13 mouse cellular contexts compared by ENCODE assay signal in the genomic region with DNA sequence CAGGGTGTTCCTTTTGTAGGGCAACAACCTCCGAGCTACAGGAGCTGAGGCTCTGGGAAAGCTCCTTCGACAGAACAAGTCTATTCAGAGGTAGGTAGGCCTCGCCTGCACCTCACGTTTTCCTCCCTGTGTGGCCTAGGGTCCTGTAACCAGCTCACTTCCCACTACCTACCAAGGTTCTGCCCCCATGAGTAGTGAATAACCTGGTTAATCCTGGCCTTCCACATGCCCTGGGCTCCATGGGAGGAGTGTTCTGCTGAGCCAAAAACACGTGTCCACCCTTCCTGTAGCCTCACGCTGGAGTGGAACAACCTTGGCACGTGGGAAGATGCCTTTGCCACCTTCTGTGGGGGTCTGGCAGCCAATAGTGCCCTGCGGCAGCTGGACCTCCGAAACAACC. TPM values are rescaled to one million over a fixed set of nuclear protein-coding genes. Genes with fewer than 3 reads are reported as not detected.
DNase-seq lines count a peak whose midpoint lies in the region; ATAC-seq lines count a peak whose summit lies in the region.
"Had no signal": no experiment of that assay in that cellular context is flagged by ENCODE, and none has a peak within 500 bp of the region (broad histone marks: within the 10 kb centered on the region; RNA-seq: fewer than 3 reads in every experiment).

No protein-coding gene starts in this region.

- H3K4me1 ChIP-seq in forebrain, embryonic 13.5 days, result peaks cover 32% of the 10 kb centered on the region
- peaks cover 9% of the 10 kb centered on the region for H3K4me1 ChIP-seq in forebrain, embryonic 14.5 days (ENCODE audit: control insufficient read depth, insufficient read depth, low read length)
- peaks cover 11% of the 10 kb centered on the region for H3K4me1 ChIP-seq in liver, embryonic 11.5 days (replicated peaks; ENCODE audit: control insufficient read depth, insufficient read depth, low read length)
- peaks cover 25% of the 10 kb centered on the region for H3K4me1 ChIP-seq in intestine, embryonic 15.5 days (replicated peaks)
- H3K4me1 ChIP-seq in neural tube, embryonic 13.5 days (replicated peaks), result peaks cover 32% of the 10 kb centered on the region

- ATAC-seq in forebrain, embryonic 13.5 days, result no peak
- ATAC-seq in forebrain, embryonic 14.5 days, result no peak
- ATAC-seq in liver, embryonic 11.5 days (replicated peaks; ENCODE audit: low FRiP score), result no peak
- ATAC-seq in intestine, embryonic 15.5 days, result no peak
- no peak for ATAC-seq in neural tube, embryonic 13.5 days (ENCODE audit: low read depth)

- no peak overlapping the region for H3K4me3 ChIP-seq in forebrain, embryonic 13.5 days
- H3K4me3 ChIP-seq in forebrain, embryonic 14.5 days (ENCODE audit: low read depth, low read length), result no peak overlapping the region
- H3K4me3 ChIP-seq in liver, embryonic 11.5 days (ENCODE audit: low read depth, low read length), result no peak overlapping the region
- H3K4me3 ChIP-seq in intestine, embryonic 15.5 days (replicated peaks), result no peak overlapping the region
- 0 out of 2 replicates have a peak overlapping the region, but pooled peaks have one; percentile 51 for H3K4me3 ChIP-seq in neural tube, embryonic 13.5 days

- 89% methylated on average over 9 of the region's 9 CpGs for WGBS in forebrain, embryonic 13.5 days
- 91% methylated on average over 9 of the region's 9 CpGs for WGBS in forebrain, embryonic 14.5 days
- 88% methylated on average over 9 of the region's 9 CpGs for WGBS in liver, embryonic 11.5 days
- WGBS in intestine, embryonic 15.5 days, result 89% methylated on average over 9 of the region's 9 CpGs
- WGBS in neural tube, embryonic 13.5 days, result 88% methylated on average over 9 of the region's 9 CpGs

- peaks cover 61% of the 10 kb centered on the region for H3K36me3 ChIP-seq in forebrain, embryonic 13.5 days (ENCODE audit: poor library complexity, severe bottlenecking)
- H3K36me3 ChIP-seq in forebrain, embryonic 14.5 days (ENCODE audit: control insufficient read depth, insufficient read depth, low read length), result peaks cover 54% of the 10 kb centered on the region
- H3K36me3 ChIP-seq in liver, embryonic 11.5 days (ENCODE audit: control insufficient read depth, insufficient read depth, low read length), result peaks cover 24% of the 10 kb centered on the region
- peaks cover 38% of the 10 kb centered on the region for H3K36me3 ChIP-seq in intestine, embryonic 15.5 days
- H3K36me3 ChIP-seq in neural tube, embryonic 13.5 days, result peaks cover 62% of the 10 kb centered on the region

- H3K4me2 ChIP-seq in forebrain, embryonic 13.5 days, result peak overlapping the region; percentile 92
- H3K4me2 ChIP-seq in forebrain, embryonic 14.5 days (ENCODE audit: low read length), result no peak overlapping the region
- H3K4me2 ChIP-seq in liver, embryonic 11.5 days, result peak overlapping the region; percentile 99
- H3K4me2 ChIP-seq in intestine, embryonic 15.5 days (replicated peaks), result peak overlapping the region; percentile 93
- peak overlapping the region; percentile 99 for H3K4me2 ChIP-seq in neural tube, embryonic 13.5 days

- DNase-seq in forebrain, embryonic 14.5 days (ENCODE audit: low spot score), result no peak
- DNase-seq in liver, embryonic 11.5 days (ENCODE audit: low spot score), result no peak
- DNase-seq in liver, result no peak
- DNase-seq in left cerebral cortex, postnatal 36 days (ENCODE audit: low spot score in 2 of 2), result no peak
- no peak for DNase-seq in kidney, adult 11 months
- DNase-seq: adrenal gland, postnatal 36 days; cerebellum, adult 9-10 months; kidney, postnatal 36 days had no signal

- H3K9ac ChIP-seq in forebrain, embryonic 13.5 days, result peak overlapping the region; percentile 84; the same call in 1 of the 2 replicates
- H3K9ac ChIP-seq in forebrain, embryonic 14.5 days (ENCODE audit: low read length), result no peak overlapping the region
- no peak overlapping the region for H3K9ac ChIP-seq in liver, embryonic 11.5 days (ENCODE audit: low read depth, low read length)
- peak overlapping the region; percentile 61 for H3K9ac ChIP-seq in intestine, embryonic 15.5 days
- no peak overlapping the region; the same call in 1 of the 2 replicates for H3K9ac ChIP-seq in neural tube, embryonic 13.5 days

- H3K27ac ChIP-seq in forebrain, embryonic 13.5 days, result no peak overlapping the region
- no peak overlapping the region for H3K27ac ChIP-seq in forebrain, embryonic 14.5 days (ENCODE audit: low read depth, low read length)
- no peak overlapping the region for H3K27ac ChIP-seq in liver, embryonic 11.5 days (ENCODE audit: low read depth, low read length)
- no peak overlapping the region for H3K27ac ChIP-seq in intestine, embryonic 15.5 days
- no peak overlapping the region for H3K27ac ChIP-seq in neural tube, embryonic 13.5 days (replicated peaks)
- H3K27ac ChIP-seq: liver, embryonic 14.5 days had no signal

- intact Hi-C loops in left cerebral cortex, postnatal 36 days (cut with DNase I), result no loop called here

- no peaks in the 10 kb centered on the region for H3K27me3 ChIP-seq in forebrain, embryonic 13.5 days
- H3K27me3 ChIP-seq in forebrain, embryonic 14.5 days (replicated peaks; ENCODE audit: control insufficient read depth, insufficient read depth, low read length), result no peaks in the 10 kb centered on the region
- no peaks in the 10 kb centered on the region for H3K27me3 ChIP-seq in liver, embryonic 11.5 days (replicated peaks; ENCODE audit: control insufficient read depth, insufficient read depth, low read length)
- H3K27me3 ChIP-seq in intestine, embryonic 15.5 days (replicated peaks), result no peaks in the 10 kb centered on the region
- no peaks in the 10 kb centered on the region for H3K27me3 ChIP-seq in neural tube, embryonic 13.5 days

- H3K9me3 ChIP-seq in forebrain, embryonic 13.5 days (replicated peaks), result no peaks in the 10 kb centered on the region
- no peaks in the 10 kb centered on the region for H3K9me3 ChIP-seq in forebrain, embryonic 14.5 days (replicated peaks; ENCODE audit: control insufficient read depth, low read length)
- no peaks in the 10 kb centered on the region for H3K9me3 ChIP-seq in liver, embryonic 11.5 days (ENCODE audit: control insufficient read depth, low read length)
- H3K9me3 ChIP-seq in intestine, embryonic 15.5 days, result no peaks in the 10 kb centered on the region
- H3K9me3 ChIP-seq in neural tube, embryonic 13.5 days, result no peaks in the 10 kb centered on the region

RNA-seq across cellular contexts. Expression of gene Lrrc45, which starts 1.4 kb away (rescaled TPM):
- 64.5 and 72.9 TPM in 2 replicates for polyA plus RNA-seq in forebrain, embryonic 13.5 days (2015; fragmentation: Nextera tagmentation; extraction: Ambion mirVana)
- polyA plus RNA-seq in forebrain, embryonic 14.5 days (2014; fragmentation: Nextera tagmentation; extraction: Ambion mirVana), result 39.0 and 59.5 TPM in 2 replicates
- polyA plus RNA-seq in liver, embryonic 11.5 days (2014; fragmentation: Nextera tagmentation; extraction: Ambion mirVana), result 34.2 and 38.3 TPM in 2 replicates
- 42.0 and 45.4 TPM in 2 replicates for polyA plus RNA-seq in intestine, embryonic 15.5 days (2015; fragmentation: Nextera tagmentation; extraction: Ambion mirVana)
- polyA plus RNA-seq in neural tube, embryonic 13.5 days (2015; fragmentation: Nextera tagmentation; extraction: Ambion mirVana), result 64.4 and 66.0 TPM in 2 replicates
- total RNA-seq in left cerebral cortex, postnatal 36 days (2021), result 10 to 100 TPM; 41.9 to 66.1 TPM

RNA-seq across cellular contexts. Expression of gene Cenpx, which starts 1.6 kb away (rescaled TPM):
- polyA plus RNA-seq in forebrain, embryonic 13.5 days (2015; fragmentation: Nextera tagmentation; extraction: Ambion mirVana), result 127 TPM in 2 replicates
- polyA plus RNA-seq in forebrain, embryonic 14.5 days (2014; fragmentation: Nextera tagmentation; extraction: Ambion mirVana), result 108 and 140 TPM in 2 replicates
- 178 and 192 TPM in 2 replicates for polyA plus RNA-seq in liver, embryonic 11.5 days (2014; fragmentation: Nextera tagmentation; extraction: Ambion mirVana)
- 163 and 170 TPM in 2 replicates for polyA plus RNA-seq in intestine, embryonic 15.5 days (2015; fragmentation: Nextera tagmentation; extraction: Ambion mirVana)
- polyA plus RNA-seq in neural tube, embryonic 13.5 days (2015; fragmentation: Nextera tagmentation; extraction: Ambion mirVana), result 91.2 and 101 TPM in 2 replicates
- 10 to 100 TPM; 18.1 to 19.2 TPM for total RNA-seq in left cerebral cortex, postnatal 36 days (2021)

RNA-seq across cellular contexts. Expression of gene Rac3, which starts 6.1 kb away (rescaled TPM):
- 83.0 and 105 TPM in 2 replicates for polyA plus RNA-seq in forebrain, embryonic 13.5 days (2015; fragmentation: Nextera tagmentation; extraction: Ambion mirVana)
- 110 and 119 TPM in 2 replicates for polyA plus RNA-seq in forebrain, embryonic 14.5 days (2014; fragmentation: Nextera tagmentation; extraction: Ambion mirVana)
- polyA plus RNA-seq in liver, embryonic 11.5 days (2014; fragmentation: Nextera tagmentation; extraction: Ambion mirVana), result 1.2 and 1.8 TPM in 2 replicates
- polyA plus RNA-seq in intestine, embryonic 15.5 days (2015; fragmentation: Nextera tagmentation; extraction: Ambion mirVana), result 34.2 and 35.8 TPM in 2 replicates
- 235 and 267 TPM in 2 replicates for polyA plus RNA-seq in neural tube, embryonic 13.5 days (2015; fragmentation: Nextera tagmentation; extraction: Ambion mirVana)
- 10 to 100 TPM; 34.7 to 39.9 TPM for total RNA-seq in left cerebral cortex, postnatal 36 days (2021)

RNA-seq across cellular contexts. Expression of gene Dcxr, which starts 11.9 kb away (rescaled TPM):
- polyA plus RNA-seq in forebrain, embryonic 13.5 days (2015; fragmentation: Nextera tagmentation; extraction: Ambion mirVana), result 7.8 and 9.5 TPM in 2 replicates
- polyA plus RNA-seq in forebrain, embryonic 14.5 days (2014; fragmentation: Nextera tagmentation; extraction: Ambion mirVana), result 11.2 and 13.7 TPM in 2 replicates
- polyA plus RNA-seq in liver, embryonic 11.5 days (2014; fragmentation: Nextera tagmentation; extraction: Ambion mirVana), result 12.9 and 13.2 TPM in 2 replicates
- polyA plus RNA-seq in intestine, embryonic 15.5 days (2015; fragmentation: Nextera tagmentation; extraction: Ambion mirVana), result 31.3 and 41.7 TPM in 2 replicates
- polyA plus RNA-seq in neural tube, embryonic 13.5 days (2015; fragmentation: Nextera tagmentation; extraction: Ambion mirVana), result 10.6 and 13.0 TPM in 2 replicates
- total RNA-seq in left cerebral cortex, postnatal 36 days (2021), result 10 to 100 TPM in 1 of 2 experiments, 1 to 10 TPM in 1; 8.7 to 10.3 TPM

RNA-seq across cellular contexts. Expression of gene Cbr2, which starts 16.8 kb away (rescaled TPM):
- 0.26 TPM in 1 of 2 replicates, not detected in the other for polyA plus RNA-seq in forebrain, embryonic 13.5 days (2015; fragmentation: Nextera tagmentation; extraction: Ambion mirVana)
- polyA plus RNA-seq in forebrain, embryonic 14.5 days (2014; fragmentation: Nextera tagmentation; extraction: Ambion mirVana), result 0.98 and 1.1 TPM in 2 replicates
- 0.22 and 0.32 TPM in 2 replicates for polyA plus RNA-seq in liver, embryonic 11.5 days (2014; fragmentation: Nextera tagmentation; extraction: Ambion mirVana)
- polyA plus RNA-seq in intestine, embryonic 15.5 days (2015; fragmentation: Nextera tagmentation; extraction: Ambion mirVana), result 0.79 and 2.4 TPM in 2 replicates
- polyA plus RNA-seq in neural tube, embryonic 13.5 days (2015; fragmentation: Nextera tagmentation; extraction: Ambion mirVana), result 0.99 and 1.2 TPM in 2 replicates
- total RNA-seq in left cerebral cortex, postnatal 36 days (2021), result 1 to 10 TPM in 1 of 2 experiments, under 1 TPM in 1; 0.32 to 1.6 TPM
- total RNA-seq: monocyte, adult 5-6 weeks had no signal

Comparison
In these comparisons a context has a peak if more than half of its experiments do, and no peak if none do; other contexts are left out.
1. H3K9ac ChIP-seq: peak in forebrain, embryonic 13.5 days (single experiment) and intestine, embryonic 15.5 days (single experiment); none in forebrain, embryonic 14.5 days (single experiment), liver, embryonic 11.5 days (single experiment) and neural tube, embryonic 13.5 days (single experiment).
2. RNA of gene Rac3, which starts 6.1 kb away (polyA plus RNA-seq): 235 to 267 TPM in neural tube, embryonic 13.5 days, 110 to 119 TPM in forebrain, embryonic 14.5 days, 83.0 to 105 TPM in forebrain, embryonic 13.5 days and 34.2 to 35.8 TPM in intestine, embryonic 15.5 days; 1.2 to 1.8 TPM in liver, embryonic 11.5 days; every median in the first group is over 10 times any median in the second.